Mouse (Mus musculus) liver, embryonic 14.5 days (tissue): ENCODE measurements around the gene Fkbp2.
A peak's percentile ranks its signal among the peaks of the same experiment; 100 is the strongest.

Experiments
- CTCF ChIP-seq: IDR thresholded peaks from 2 replicates; pipeline ENCODE4 v1.5.1; 2016; ENCODE audit warnings: antibody characterized with exemption, low read depth, control low read depth
- EP300 ChIP-seq: IDR thresholded peaks from 2 replicates; pipeline ENCODE4 v1.6.1; 2016; ENCODE audit warnings: antibody characterized with exemption, low read depth

GRCm38 (mm10) chr19:6975537-6976521 is 4.5 kb downstream of the Fkbp2 start, which contains the start of gene Plcb3:
- peak; percentile 43 for TF ChIP-seq CTCF
- TF ChIP-seq EP300, result 0 out of 2 replicates have a peak, but pooled peaks have one; percentile 7
